Mouse (Mus musculus) ovary, postnatal 10 days (tissue): ENCODE results near the gene Nkpd1.
"Not testable (repeated sequence)": the region's sequence is repeated elsewhere in the genome, so short reads cannot be mapped to it uniquely, and the experiment has no call there.

Experiments used
- DNase-seq: peaks from one replicate; pipeline ENCODE4 v3.0.0; 2022; ENCODE audit warnings: low spot score

Nkpd1 gene

DNA sequence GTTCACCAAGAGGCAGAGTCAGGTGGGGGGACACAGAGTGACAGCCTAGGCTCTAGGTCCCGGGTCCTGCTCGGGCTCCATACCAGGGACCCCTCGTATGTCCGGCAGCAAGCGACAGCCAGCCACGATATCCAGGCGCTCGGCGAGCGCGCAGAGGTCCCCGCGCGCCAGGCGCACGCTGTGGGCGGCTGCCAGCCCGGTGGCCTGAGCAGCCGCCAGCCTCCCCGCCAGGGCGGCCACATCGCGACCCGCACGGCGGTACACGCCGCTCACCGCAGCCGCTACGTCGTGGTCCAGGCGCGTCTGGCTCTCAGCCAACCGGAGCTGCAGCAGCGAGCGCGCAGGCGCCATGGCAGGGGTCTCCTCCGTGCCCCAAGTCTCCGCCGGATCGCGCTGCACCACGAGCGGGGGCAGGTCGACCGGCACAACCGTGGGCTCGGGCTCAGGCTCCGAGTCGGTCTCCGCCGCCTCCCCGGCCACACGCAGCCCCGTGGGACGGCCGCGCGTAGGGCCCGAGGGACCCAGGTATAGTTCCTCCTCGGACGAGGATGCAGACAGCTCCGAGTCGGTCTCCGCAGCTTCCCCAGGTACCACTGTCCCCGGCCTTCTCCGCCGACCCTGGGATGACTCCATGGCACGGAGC is 10.5 kb upstream of the Nkpd1 start:
- DNase-seq = no peak

DNA sequence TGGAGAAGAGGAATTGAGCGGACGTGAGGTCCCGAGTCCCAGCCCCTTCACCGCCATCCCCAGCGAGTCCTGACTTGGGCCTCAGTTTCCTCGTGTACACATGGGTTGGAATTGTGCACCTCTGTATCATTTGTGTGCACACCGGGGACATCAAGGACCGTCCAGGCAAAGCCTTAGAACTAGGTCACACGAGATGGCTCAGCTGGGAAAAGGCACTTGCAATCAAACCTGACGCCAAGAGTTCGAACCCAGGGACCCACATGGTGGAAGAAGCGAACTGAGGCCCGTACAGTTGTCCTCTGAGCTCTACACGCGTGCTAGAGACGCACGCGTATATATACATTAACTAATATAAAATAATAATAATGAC is 10.0 kb upstream of the Nkpd1 start:
- DNase-seq = no peak

DNA sequence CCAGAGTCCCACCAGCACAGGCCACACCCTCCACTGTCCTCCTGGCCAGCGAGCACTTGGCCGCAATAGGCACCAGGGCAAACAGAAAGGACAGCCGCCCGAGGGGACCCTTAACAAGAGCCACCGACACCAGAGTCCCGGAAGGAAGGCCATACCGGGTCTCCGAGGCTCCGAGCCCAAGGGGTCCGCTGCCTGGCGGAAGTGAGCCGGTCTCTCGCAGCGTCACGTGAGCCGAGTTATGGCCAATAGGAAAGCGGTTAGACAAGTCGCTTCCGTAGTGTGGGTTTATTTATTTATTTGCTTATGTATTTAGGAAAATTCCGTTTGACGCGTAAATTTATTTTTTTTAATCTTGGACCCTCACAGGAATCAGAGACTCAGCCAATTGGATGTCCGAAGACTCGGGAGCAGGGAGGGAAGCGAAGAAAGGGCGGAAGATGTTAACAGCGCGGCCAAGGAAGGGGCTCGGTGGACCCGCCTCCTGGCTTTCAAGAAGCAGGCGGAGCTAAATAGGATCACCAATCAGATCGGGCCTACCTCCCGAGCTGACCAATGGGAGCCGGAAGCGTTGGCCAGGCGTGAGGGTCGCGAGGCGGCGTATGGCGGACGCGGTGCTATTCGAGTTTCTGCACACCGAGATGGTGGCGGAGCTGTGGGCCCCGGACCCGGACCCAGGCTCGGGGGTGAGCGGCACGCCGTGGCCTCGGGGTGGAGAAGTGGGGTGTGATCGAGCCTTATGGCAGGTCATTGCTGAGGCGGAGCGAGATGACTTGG is 9.3 kb upstream of the Nkpd1 start, which contains the start of the genes Bloc1s3 and Trappc6a:
Gene Bloc1s3 (minus strand): TSS at position 218 of the 774 bp plus-strand sequence.
Gene Trappc6a (plus strand): TSS at position 246 of the 774 bp plus-strand sequence.
- DNase-seq = peak; percentile 85

DNA sequence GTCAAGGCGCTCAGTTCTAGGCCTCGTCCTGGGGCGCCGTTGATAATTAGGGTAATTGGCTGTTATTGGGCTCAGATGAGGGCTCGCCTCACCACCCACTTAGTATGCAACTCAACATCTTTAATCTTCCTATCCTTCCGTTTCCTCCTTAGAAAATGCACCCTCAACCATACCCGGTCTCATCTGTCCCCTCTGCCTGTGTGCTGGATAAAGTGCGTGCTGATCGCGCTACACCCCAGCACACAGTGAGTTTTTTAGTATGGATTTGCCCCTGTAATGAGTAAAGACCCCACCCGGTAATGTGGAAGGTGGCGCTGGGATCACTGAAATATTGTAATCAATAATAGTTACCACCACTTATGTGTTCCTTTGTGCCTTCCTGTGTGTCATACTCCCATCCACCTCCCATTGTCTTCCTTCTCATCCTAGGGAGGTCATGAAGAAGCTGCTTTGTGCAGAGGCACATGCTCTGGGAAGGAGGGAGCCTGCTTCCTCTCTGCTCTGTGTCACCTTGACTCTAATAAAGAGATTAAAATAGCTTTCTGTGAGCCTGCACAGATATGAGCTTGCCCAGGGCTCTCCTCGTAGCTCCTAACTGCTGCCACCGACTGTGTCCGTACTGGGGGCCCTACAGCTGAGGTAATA is 8.6 kb upstream of the Nkpd1 start:
- no peak for DNase-seq

DNA sequence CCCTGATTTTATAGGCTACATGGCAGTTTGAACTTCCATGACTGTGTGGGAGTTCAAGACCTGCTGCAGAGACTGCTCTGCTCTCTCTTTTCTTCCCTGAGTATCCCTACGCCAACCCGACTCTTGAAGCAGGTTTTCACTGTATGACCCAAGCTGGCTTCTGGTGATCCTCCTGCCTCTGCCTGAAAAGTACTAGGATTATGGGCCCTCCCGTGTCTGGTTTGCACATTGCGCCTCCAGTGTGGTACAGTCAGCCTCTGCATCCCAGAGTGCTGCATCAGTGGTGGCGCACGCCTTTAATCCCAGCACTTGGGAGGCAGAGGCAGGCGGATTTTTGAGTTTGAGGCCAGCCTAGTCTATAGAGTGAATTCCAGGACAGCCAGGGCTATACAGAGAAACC is 7.9 kb upstream of the Nkpd1 start:
- DNase-seq = no peak

DNA sequence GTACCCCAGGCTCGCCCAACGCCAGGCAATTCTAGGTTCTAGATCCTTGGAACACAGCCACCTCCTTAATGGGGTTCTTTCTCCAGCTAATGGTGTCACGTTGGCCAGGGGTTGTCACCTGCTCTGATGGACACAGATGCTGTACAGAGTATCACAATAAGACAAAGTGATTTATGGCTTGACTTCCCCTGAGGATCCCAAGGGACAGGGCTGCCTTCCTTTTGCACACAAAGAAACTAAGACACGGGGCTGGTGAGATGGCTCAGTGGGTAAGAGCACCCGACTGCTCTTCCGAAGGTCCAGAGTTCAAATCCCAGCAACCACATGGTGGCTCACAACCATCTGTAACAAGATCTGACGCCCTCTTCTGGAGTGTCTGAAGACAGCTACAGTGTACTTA is 5.7 kb upstream of the Nkpd1 start:
- DNase-seq = not testable (repeated sequence)

DNA sequence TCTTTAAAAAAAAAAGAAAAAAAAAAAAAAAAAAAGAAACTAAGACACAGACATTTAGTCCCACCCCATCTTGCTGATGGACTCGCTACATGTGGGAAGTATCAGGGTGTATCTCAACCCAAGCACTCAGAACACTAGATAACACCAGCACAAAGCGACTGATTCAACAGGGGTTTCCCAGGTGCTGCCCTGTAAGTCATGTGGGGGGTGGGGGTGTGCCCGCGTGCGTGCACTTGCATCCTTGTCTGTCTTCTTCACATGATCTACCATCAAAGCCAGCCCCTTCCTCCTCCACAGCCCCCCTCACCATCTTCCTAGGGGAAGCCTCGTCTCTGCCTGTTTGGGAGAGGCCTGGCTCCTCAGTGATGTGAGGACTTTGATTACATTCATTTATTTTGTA is 5.3 kb upstream of the Nkpd1 start:
- no peak for DNase-seq

DNA sequence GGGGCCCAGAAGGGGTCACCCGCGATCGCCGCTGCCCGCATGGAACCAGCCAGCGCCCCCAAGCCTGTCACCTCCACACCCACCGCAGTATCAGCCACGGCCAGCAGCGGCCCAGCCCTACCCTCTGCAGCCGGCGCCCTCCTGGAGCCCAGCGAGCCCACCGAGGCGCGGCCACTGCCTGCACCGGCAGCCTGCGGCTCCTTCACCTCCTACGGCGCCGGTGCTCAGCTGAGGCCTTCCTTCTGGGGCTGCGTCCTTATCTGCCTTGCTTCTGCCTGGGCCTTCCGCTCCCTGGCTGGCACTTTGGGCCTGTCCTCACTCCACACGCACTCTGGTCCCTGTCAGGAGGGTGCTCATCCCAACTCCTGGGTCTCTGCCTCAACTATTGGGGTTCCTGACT is 2.4 kb downstream of the Nkpd1 start:
- DNase-seq = no peak

DNA sequence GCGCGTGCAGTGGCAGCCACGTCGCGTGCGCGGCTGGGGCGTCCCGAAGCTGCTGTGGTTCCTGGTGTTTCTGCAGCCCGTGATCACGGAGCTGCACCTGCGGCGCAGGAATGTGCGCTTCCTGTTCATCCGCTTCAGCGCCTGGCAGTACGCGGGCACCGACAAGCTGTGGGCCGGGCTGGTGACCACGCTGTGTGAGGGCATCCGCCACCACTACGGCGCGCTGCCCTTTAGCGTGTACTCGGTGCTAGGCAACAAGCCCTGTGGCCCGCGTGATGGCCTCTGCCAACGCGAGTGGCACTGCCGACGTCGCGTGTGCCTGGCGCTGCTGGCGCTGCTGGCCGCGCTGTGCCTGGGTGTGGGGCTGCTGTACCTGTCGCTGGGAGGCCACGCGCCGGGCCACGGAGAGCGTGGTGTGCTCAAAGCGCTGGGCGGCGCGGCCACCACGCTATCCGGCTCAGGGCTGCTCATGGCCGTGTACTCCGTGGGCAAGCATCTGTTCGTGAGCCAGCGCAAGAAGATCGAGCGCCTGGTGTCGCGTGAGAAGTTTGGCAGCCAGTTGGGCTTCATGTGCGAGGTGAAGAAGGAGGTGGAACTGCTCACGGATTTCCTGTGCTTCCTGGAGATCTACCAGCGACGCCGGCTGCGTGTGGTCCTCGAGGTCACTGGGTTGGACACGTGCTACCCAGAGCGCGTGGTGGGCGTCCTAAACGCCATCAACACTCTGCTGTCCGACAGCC is 5.5 kb downstream of the Nkpd1 start:
- DNase-seq = no peak

DNA sequence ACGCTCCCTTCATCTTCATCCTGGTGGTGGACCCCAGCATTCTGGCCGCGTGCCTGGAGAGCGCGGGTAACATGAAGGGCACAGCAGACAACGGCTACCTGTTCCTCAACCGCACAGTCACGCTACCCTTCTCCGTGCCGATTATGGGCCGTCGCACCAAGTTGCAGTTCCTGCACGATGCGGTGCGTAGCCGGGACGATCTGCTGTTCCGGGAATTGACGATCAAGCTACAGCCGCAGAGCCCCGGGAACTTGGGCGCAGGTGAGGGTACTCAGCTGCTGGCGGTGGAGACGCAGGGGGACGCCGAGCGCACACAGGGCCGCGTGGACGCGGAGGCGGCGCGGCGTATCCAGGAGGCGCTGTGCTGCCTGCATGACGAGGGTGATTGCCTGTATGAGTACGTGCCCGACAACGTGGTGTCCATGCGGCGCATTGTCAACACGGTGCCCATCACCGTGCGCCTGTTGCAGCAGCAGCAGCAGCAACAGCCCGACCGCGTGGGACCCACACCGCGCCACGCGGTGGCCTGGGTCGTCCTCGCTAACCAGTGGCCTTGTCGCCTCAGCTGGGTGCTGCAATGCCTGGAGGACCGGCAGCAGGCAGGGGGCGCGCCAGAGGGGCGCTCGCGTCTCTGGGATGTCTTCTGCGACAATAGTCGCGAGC is 6.2 kb downstream of the Nkpd1 start:
- no peak for DNase-seq

DNA sequence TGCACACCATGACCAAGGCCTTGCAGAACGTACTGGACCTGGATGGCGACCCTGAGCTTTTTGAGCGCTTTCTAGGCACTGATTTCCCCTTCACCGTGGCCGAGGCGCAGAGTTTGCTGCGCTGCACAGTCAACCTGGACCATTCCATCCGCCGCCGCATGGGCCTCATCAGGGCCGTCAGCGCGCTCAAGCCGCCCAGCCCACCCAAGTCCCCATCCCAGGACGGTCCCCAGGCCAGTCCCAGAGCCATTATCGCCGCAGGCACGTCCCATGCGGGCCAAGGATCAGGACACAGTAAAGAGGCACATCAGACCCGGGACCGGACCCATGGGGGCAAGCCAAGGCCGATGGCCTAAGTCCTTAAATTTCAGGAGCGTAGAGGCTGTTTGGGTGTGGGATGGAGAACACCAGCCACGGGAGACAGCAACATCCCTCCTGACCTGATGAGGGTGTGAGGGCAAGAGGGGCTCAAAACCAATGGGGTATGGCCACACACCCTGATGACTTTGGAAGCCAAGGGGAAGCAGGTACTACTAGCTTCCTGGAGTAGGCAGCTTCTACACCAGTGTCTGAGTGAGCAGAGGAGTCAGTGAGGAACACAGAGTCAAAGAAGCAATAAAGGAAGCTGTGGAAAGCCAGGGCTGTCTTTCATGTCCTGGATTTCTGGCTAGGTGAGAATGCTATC is 6.9 kb downstream of the Nkpd1 start:
- DNase-seq = no peak

DNA sequence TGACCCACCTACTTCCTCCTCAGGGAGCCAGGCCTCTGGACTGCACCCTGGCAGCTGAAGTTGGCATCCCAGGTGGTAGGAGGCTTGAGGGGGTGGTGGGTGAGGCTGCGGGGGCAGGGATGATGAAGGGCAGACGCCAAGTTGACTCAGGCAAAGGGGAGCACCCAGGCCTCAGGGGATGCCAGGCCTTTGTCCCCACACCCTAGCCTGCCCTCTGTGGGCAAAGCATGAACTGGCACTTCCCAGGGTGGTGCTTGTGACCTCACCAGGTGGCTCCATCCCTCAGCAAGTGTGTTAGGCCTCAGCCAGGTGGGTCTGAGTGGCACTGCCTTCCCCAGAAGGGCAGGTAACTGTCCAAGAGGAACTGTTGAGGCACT is 7.5 kb downstream of the Nkpd1 start:
- DNase-seq = no peak

DNA sequence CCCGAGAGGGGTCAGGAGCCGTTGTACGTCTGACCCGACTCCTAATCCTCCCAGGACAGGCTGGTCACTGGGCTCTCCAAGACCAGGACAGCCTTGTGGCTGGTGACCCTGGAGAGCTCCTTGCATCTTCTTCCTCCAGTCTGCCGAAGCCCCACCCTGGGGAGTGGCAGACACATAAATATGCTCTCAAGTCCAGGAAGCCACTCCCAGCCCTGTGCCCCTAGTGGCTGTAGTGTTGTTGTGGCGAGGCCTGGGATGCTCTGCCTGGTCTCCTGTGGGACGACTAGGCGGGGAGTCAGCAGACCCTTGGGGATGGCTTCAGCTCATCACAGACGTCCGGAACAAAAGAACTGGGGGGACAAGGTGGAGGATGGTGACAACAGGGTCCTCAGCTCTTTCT is 13.4 kb downstream of the Nkpd1 start:
- DNase-seq = no peak

DNA sequence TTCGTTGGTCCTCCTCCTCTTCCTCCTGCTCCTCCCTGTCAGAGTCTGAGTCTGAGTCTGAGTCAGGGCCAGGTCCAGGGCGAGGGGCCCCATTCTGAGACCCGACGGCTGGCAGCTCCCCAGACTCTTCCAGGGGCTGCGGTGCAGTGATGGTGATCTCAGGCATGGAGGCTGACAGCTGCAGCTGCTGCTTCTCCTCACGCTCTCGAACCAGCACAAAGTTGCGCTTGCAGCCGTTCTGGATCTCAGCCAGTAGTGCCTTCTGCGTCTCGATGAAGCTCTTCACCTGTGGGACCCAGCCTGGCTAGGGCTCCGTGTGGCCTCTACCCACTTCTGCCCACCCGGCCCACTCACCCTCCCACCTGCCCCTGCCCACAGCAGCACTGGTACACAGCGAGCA is 14.6 kb downstream of the Nkpd1 start:
- DNase-seq = no peak

DNA sequence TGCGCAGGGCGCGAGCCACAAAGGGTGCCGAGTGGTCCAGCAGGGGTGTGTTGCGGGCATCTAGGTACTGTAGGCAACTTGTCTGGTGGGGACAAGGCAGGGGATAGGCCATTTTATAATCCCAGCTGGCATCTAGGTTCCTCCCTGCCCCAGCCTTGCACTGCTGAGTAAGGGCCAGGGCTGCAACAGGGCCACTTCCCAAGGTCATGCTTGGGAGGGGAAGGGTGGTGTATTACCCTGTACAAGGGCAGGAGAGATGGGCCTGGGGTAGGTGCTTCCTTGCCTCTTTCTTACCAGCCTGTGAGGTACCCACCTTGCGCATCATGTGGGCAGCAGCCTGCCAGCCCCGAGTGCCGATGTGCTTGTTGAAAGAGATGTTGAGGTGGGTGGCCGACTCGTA is 17.0 kb downstream of the Nkpd1 start:
- no peak for DNase-seq

DNA sequence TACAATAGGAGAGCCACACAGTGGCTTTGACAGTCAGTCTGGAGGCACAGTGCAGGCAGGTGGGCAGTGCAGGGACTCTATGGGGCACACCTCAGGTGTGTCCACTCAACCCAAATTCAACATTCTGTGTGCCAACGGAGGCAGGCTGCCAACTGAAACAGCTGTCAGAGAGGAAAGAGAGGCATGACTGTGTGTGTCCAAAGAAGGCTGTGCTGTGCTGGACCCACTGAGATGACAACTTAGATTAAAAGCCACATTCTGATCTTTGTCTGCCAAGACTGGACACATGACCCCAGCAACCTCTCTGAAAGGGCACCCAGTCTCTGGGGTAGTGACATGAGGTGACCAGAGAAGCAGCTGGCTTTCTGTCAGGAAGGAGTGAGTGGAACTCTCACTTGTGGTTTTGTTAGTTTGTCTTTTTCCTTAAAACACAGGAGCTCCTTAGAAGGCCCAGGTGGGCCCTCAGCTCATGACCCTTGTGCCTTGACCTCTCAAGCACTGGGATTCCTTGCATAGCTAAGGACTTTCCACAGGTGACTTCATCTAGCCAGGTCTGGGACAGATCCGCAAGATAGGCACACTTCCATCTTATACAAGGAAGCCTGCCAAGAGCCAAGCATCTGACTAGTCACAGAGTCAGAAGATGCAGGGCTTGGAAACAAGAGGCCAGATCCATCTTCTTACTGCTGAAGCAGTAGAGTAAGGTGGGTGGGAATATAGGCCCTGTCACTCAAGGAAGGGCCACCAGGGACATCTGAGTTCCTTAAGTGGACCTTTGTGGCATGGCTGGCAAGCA is 23.3 kb downstream of the Nkpd1 start:
- DNase-seq = no peak

DNA sequence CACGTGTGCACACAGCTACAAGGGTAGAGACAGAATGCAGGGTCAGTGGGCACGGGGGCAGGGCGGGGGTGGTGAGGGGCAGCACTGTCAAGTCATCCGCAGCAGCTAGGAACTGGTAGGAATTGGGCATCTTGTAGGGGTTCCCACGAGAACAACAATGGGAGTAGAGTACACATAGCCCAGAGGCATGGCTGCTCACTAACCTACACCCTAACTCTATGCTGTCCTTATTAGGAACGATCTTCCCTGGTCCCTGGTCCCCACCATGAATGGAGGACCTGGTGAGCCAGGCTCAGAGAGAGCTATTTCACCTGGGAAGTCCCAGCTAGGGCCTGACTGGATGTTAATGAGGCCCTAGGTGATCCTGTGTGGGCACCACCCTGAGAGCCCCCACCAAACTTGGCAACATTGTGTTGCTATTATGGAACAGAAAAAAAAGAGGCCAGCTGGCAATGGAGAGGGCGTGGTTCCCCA is 24.1 kb downstream of the Nkpd1 start:
- no peak for DNase-seq

DNA sequence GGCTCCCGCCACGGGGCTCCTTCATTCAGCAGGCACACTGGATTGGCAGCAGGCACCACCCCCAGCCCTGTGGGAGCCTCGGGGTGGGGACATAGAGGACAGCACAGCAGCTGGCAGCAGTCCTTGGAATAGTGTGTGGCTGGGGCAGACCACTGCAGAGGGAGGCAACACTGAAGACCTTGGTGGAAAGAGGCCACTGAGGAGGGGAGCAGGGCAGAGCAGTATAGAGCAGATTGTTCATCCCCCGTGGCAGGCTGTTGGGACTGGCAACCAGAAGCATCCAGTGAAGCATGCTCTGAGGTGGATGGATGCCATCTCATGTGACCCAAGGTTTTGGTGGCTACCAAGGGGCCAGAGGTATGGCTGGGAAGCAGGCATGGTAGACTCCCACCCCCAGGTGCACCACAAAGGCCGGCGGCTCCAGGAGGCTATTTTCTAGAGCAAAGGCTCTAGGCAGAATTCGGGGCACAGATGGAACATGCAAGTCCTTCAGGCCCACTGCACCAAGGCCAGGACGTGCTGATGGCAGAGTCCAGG is 24.6 kb downstream of the Nkpd1 start:
- DNase-seq = no peak

DNA sequence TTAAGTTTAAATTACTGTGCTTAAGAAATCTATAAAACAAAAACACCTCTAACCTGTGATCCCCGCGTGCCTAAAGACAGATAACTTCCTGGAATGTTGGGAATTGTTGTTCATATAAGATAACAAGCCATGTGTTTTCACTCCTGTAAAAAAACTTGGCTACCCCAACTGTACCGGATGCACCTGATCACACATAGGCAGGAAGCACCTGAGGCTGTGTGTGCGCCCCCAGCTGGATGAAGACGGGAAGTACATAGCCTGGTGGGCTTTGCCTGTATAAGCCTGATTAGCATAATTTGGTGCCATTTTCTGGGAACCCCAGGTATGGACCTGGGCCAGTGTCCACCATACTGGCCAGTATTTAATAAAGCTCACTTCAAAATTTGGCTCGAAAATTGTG is 25.9 kb downstream of the Nkpd1 start:
- no peak for DNase-seq

DNA sequence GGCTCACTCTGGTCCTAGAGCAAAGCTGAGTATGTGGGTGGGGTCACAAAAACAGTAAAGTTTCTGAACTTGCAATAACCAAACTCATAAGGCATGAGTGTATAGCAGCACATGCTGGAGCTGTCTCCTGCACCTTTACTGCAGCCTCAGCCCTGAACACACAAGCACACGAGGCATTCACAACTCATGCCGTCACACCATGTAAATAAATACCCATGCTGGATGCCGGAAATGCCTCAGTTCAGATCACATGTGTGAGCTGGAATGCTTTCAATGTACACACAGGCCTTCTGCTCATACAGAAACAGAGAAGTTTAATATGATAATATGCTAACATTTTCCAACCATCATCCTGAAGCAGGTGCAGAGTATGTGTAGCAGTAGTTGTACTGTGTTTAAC is 28.4 kb downstream of the Nkpd1 start:
- no peak for DNase-seq
